Mouse (Mus musculus) forebrain, postnatal 0 days (tissue): ENCODE results near the gene Adar. TPM values are rescaled to one million over a fixed set of nuclear protein-coding genes. Genes with fewer than 3 reads are reported as not detected.

Experiments used
- ATAC-seq: fragments of 200-750 bp; cut with Nextera tagmentation; 2 replicates; pipeline ENCODE4 v1.8.0; 2017; ENCODE audit warnings: mild to moderate bottlenecking, moderate library complexity
- DNase-seq: peaks from one replicate; pipeline ENCODE4 v3.0.0-alpha.2; 2015
- H3K27ac ChIP-seq: fragments of 300-500 bp; sonication (generic); 2 replicates; pipeline ENCODE4 v1.5.1; 2014; ENCODE audit warnings: low read depth, mild to moderate bottlenecking, antibody characterized with exemption, low read length, moderate library complexity, mixed read lengths
- H3K27me3 ChIP-seq: fragments of 300-500 bp; sonication (generic); 2 replicates; pipeline ENCODE4 v1.6.1; 2014; ENCODE audit warnings: mild to moderate bottlenecking, low read length, mixed read lengths; ENCODE audit not compliant: insufficient read depth
- H3K36me3 ChIP-seq: fragments of 300-500 bp; sonication (generic); 2 replicates; pipeline ENCODE4 v1.6.1; 2014; ENCODE audit warnings: mild to moderate bottlenecking, moderate library complexity; ENCODE audit not compliant: insufficient read depth
- H3K4me1 ChIP-seq: fragments of 300-500 bp; sonication (generic); 2 replicates; pipeline ENCODE4 v1.6.1; 2014; ENCODE audit warnings: antibody characterized with exemption; ENCODE audit not compliant: insufficient read depth
- H3K4me2 ChIP-seq: fragments of 300-500 bp; sonication (generic); 2 replicates; pipeline ENCODE4 v1.6.1; 2014; ENCODE audit warnings: low read depth, mild to moderate bottlenecking, moderate library complexity
- H3K4me3 ChIP-seq: fragments of 300-500 bp; sonication (generic); 2 replicates; pipeline ENCODE4 v1.5.1; 2014; ENCODE audit warnings: low read depth, low read length, mixed read lengths
- H3K9ac ChIP-seq: fragments of 300-500 bp; sonication (generic); 2 replicates; pipeline ENCODE4 v1.6.1; 2014; ENCODE audit warnings: mild to moderate bottlenecking
- H3K9me3 ChIP-seq: fragments of 300-500 bp; sonication (generic); 2 replicates; pipeline ENCODE4 v1.6.1; 2016; ENCODE audit warnings: low read length
- CTCF ChIP-seq: sonication (generic); IDR thresholded peaks from 2 replicates; pipeline ENCODE4 v1.5.1; 2016; ENCODE audit warnings: antibody characterized with exemption, control low read depth, low read depth
- WGBS: fragments of 180-500 bp; shearing (Covaris S2); extraction: QIAGEN DNeasy Blood & Tissue Kit; methylation state at CpG from one replicate; pipeline ENCODE4 v1.1.7; 2014; 5-methylcytosine and 5-hydroxymethylcytosine counted together
- polyA plus RNA-seq: library from polyadenylated mRNA; unstranded; fragments of >200 nt; fragmentation: Nextera tagmentation; extraction: Ambion mirVana; gene quantifications from 2 replicates; pipeline ENCODE4 v1.2.1, GENCODE M21; 2015
- total RNA-seq: library from RNA; depleted of rRNA; stranded (reverse); fragments of >200 nt; gene quantifications from 2 replicates; pipeline ENCODE4 v1.2.3, GENCODE M21; 2014

The Adar gene
- total and polyA plus RNA-seq, 2 experiments from 2014 or later: 18.5 to 78.2 TPM

GRCm38 (mm10) chr3:89730350-89731331, 15.8 kb downstream of the Adar start:
- TF ChIP-seq CTCF: peak; percentile 63
- H3K27me3 ChIP-seq: no peaks in the 10 kb centered on the region
- peaks cover 2% of the 10 kb centered on the region; the same call in 1 of the 2 replicates for H3K36me3 ChIP-seq
- H3K9ac ChIP-seq: peak overlapping the region; percentile 37
- H3K27ac ChIP-seq: peak overlapping the region; percentile 30; the same call in 1 of the 2 replicates
- peak overlapping the region; percentile 32 for H3K4me3 ChIP-seq
- peaks cover 10% of the 10 kb centered on the region; the same call in 1 of the 2 replicates for H3K4me1 ChIP-seq
- ATAC-seq (peak; percentile 71), DNase-seq (peak; percentile 40)
- peak overlapping the region; percentile 59 for H3K4me2 ChIP-seq
- 2% methylated on average over 32 of the region's 32 CpGs for WGBS
- no peaks in the 10 kb centered on the region for H3K9me3 ChIP-seq

GRCm38 (mm10) chr3:89732091-89732490, 17.3 kb downstream of the Adar start:
- peaks cover 10% of the 10 kb centered on the region; the same call in 1 of the 2 replicates for H3K4me1 ChIP-seq
- no peak overlapping the region for H3K4me2 ChIP-seq
- H3K36me3 ChIP-seq: peaks cover 14% of the 10 kb centered on the region; the same call in 1 of the 2 replicates
- no peaks in the 10 kb centered on the region for H3K9me3 ChIP-seq
- H3K9ac ChIP-seq: no peak overlapping the region
- H3K4me3 ChIP-seq: no peak overlapping the region
- H3K27me3 ChIP-seq: no peaks in the 10 kb centered on the region
- H3K27ac ChIP-seq: no peak overlapping the region
- 91% methylated on average over 4 of the region's 4 CpGs for WGBS
- ATAC-seq (no peak), DNase-seq (no peak)
- no peak for TF ChIP-seq CTCF

GRCm38 (mm10) chr3:89738509-89738908, 23.7 kb downstream of the Adar start:
- Histone ChIP-seq H3K9ac (no peak overlapping the region), H3K9me3 (no peaks in the 10 kb centered on the region), H3K4me2 (no peak overlapping the region), H3K4me1 (no peaks in the 10 kb centered on the region), H3K27me3 (no peaks in the 10 kb centered on the region), H3K4me3 (no peak overlapping the region), H3K36me3 (peaks cover 65% of the 10 kb centered on the region), H3K27ac (no peak overlapping the region)
- no peak for DNase-seq
- no peak for ATAC-seq
- TF ChIP-seq CTCF: no peak
- 97% methylated on average over 6 of the region's 6 CpGs for WGBS

GRCm38 (mm10) chr3:89752307-89752706, 37.5 kb downstream of the Adar start:
- DNase-seq (no peak), ATAC-seq (peak; percentile 8; the same call in 1 of the 2 replicates)
- Histone ChIP-seq H3K9me3 (no peaks in the 10 kb centered on the region), H3K4me1 (no peaks in the 10 kb centered on the region), H3K27ac (no peak overlapping the region), H3K4me3 (no peak overlapping the region), H3K36me3 (peaks cover 83% of the 10 kb centered on the region), H3K27me3 (no peaks in the 10 kb centered on the region), H3K4me2 (no peak overlapping the region), H3K9ac (no peak overlapping the region)
- WGBS: 14% methylated on average over 1 of the region's 1 CpGs
- TF ChIP-seq CTCF: no peak

GRCm38 (mm10) chr3:89755283-89755682, 40.5 kb downstream of the Adar start:
- H3K36me3 ChIP-seq: peaks cover 71% of the 10 kb centered on the region
- H3K4me3 ChIP-seq: no peak overlapping the region
- peaks cover 11% of the 10 kb centered on the region; the same call in 1 of the 2 replicates for H3K4me1 ChIP-seq
- no peak for TF ChIP-seq CTCF
- H3K27ac ChIP-seq: no peak overlapping the region
- ATAC-seq (no peak), DNase-seq (no peak)
- H3K9ac ChIP-seq: no peak overlapping the region
- H3K4me2 ChIP-seq: no peak overlapping the region
- H3K27me3 ChIP-seq: no peaks in the 10 kb centered on the region
- WGBS: 77% methylated on average over 6 of the region's 6 CpGs
- no peaks in the 10 kb centered on the region for H3K9me3 ChIP-seq

- H3K4me2 ChIP-seq: no peak overlapping the region
- WGBS: 65% methylated on average over 2 of the region's 2 CpGs
Measured at GRCm38 (mm10) chr3:89757851-89758250, 43.0 kb downstream of the Adar start.

GRCm38 (mm10) chr3:89759786-89760185, 45.0 kb downstream of the Adar start:
- no peak overlapping the region for H3K4me3 ChIP-seq
- ATAC-seq: no peak
- no peaks in the 10 kb centered on the region for H3K27me3 ChIP-seq
- no peak for DNase-seq
- no peaks in the 10 kb centered on the region for H3K9me3 ChIP-seq
- peaks cover 63% of the 10 kb centered on the region for H3K36me3 ChIP-seq
- 0 out of 2 replicates have a peak overlapping the region, but pooled peaks have one; percentile 8 for H3K4me2 ChIP-seq
- no peak overlapping the region for H3K27ac ChIP-seq
- peak overlapping the region; percentile 37; the same call in 1 of the 2 replicates for H3K9ac ChIP-seq
- 44% methylated on average over 2 of the region's 3 CpGs for WGBS
- TF ChIP-seq CTCF: no peak
- H3K4me1 ChIP-seq: peaks cover 22% of the 10 kb centered on the region; the same call in 1 of the 2 replicates

More at GRCm38 (mm10) chr3:89757851-89758250, 43.0 kb downstream of the Adar start:
- H3K9ac ChIP-seq: no peak overlapping the region
- H3K27ac ChIP-seq: no peak overlapping the region
- H3K4me3 ChIP-seq: no peak overlapping the region
- no peak for TF ChIP-seq CTCF
- peaks cover 72% of the 10 kb centered on the region for H3K36me3 ChIP-seq
- H3K4me1 ChIP-seq: peaks cover 13% of the 10 kb centered on the region; the same call in 1 of the 2 replicates
- H3K9me3 ChIP-seq: no peaks in the 10 kb centered on the region
- DNase-seq (no peak), ATAC-seq (no peak)
- no peaks in the 10 kb centered on the region for H3K27me3 ChIP-seq
